ENCODE assay signal across 26 mouse cellular contexts in genomic region chr15:62195440-62195839, GRCm38 (mm10).
A peak's percentile ranks its signal among the peaks of the same experiment; 100 is the strongest.
DNase-seq lines count a peak whose midpoint lies in the region; ATAC-seq and TF ChIP-seq lines count a peak whose summit lies in the region.
"Had no signal": no experiment of that assay in that cellular context is flagged by ENCODE, and none has a peak within 500 bp of the region (broad histone marks: within the 10 kb centered on the region; RNA-seq: fewer than 3 reads in every experiment).

No protein-coding gene starts in this region.

- H3K9ac ChIP-seq in CH12.LX (ENCODE audit: insufficient read depth, low read depth): no peak overlapping the region
- no peak overlapping the region for H3K9ac ChIP-seq in kidney, embryonic 16.5 days (replicated peaks; ENCODE audit: low read length)
- no peak overlapping the region for H3K9ac ChIP-seq in forebrain, postnatal 0 days
- H3K9ac ChIP-seq: embryonic facial prominence, embryonic 13.5 days; forebrain, embryonic 12.5 days; forebrain, embryonic 15.5 days; hindbrain, embryonic 12.5 days; hindbrain, embryonic 15.5 days; intestine, embryonic 15.5 days had no signal

- H3K27me3 ChIP-seq in CH12.LX (replicated peaks): no peaks in the 10 kb centered on the region
- no peaks in the 10 kb centered on the region for H3K27me3 ChIP-seq in kidney, embryonic 16.5 days (ENCODE audit: insufficient read depth, low read length)
- no peaks in the 10 kb centered on the region for H3K27me3 ChIP-seq in forebrain, postnatal 0 days (ENCODE audit: insufficient read depth, low read length)
- H3K27me3 ChIP-seq: embryonic facial prominence, embryonic 13.5 days; forebrain, embryonic 12.5 days; forebrain, embryonic 15.5 days; hindbrain, embryonic 12.5 days; hindbrain, embryonic 15.5 days; intestine, embryonic 15.5 days had no signal

- TF ChIP-seq POLR2A in CH12.LX (IDR thresholded peaks at IDR 0.05; ENCODE audit: low read depth, low read length): no peak; the same call in 1 of the 2 replicates

- peaks cover 20 to 74% of the 10 kb centered on the region in 2 experiments for H3K4me1 ChIP-seq in CH12.LX (ENCODE audit: control insufficient read depth in 1 of 2, insufficient read depth in 2 of 2)
- H3K4me1 ChIP-seq in kidney, embryonic 16.5 days (ENCODE audit: insufficient read depth, low read length): no peaks in the 10 kb centered on the region
- no peaks in the 10 kb centered on the region for H3K4me1 ChIP-seq in forebrain, postnatal 0 days (ENCODE audit: insufficient read depth)
- H3K4me1 ChIP-seq: embryonic facial prominence, embryonic 10.5 days; forebrain, embryonic 12.5 days; hindbrain, embryonic 12.5 days; hindbrain, embryonic 15.5 days; intestine, embryonic 15.5 days had no signal

- peaks cover 2% of the 10 kb centered on the region for H3K9me3 ChIP-seq in CH12.LX (replicated peaks; ENCODE audit: low read length)
- no peaks in the 10 kb centered on the region for H3K9me3 ChIP-seq in kidney, embryonic 16.5 days (ENCODE audit: low read length)
- no peaks in the 10 kb centered on the region for H3K9me3 ChIP-seq in forebrain, postnatal 0 days (ENCODE audit: low read length)
- H3K9me3 ChIP-seq: embryonic facial prominence, embryonic 10.5 days; embryonic facial prominence, embryonic 13.5 days; forebrain, embryonic 12.5 days; forebrain, embryonic 15.5 days; hindbrain, embryonic 12.5 days; hindbrain, embryonic 15.5 days; intestine, embryonic 15.5 days had no signal

- DNase-seq in spleen, postnatal 36 days (ENCODE audit: low spot score in 2 of 2): peak; percentile 18 to 24
- DNase-seq in spleen, adult 12 weeks (ENCODE audit: low spot score): no peak
- DNase-seq in CH12.LX (ENCODE audit: extremely low read depth): peak; percentile 66
- no peak for DNase-seq in ovary, postnatal 36 days (ENCODE audit: low spot score)
- DNase-seq in forebrain, postnatal 0 days: no peak
- no peak for DNase-seq in yolk sac, embryonic 10.5 days (ENCODE audit: low spot score)
- DNase-seq: adrenal gland, postnatal 10 days; adrenal gland, postnatal 36 days; cerebellum, adult 18-20 months; cerebellum, adult 9-11 months; cerebellum, postnatal 25 days; embryo, embryonic 11 days; gastrocnemius, adult 2 months; gastrocnemius, postnatal 14 days; heart, adult 11 months had no signal

- dilution Hi-C loops in CH12.LX (cut with MboI; ENCODE audit: extremely low pct_ligation_motif_present, extremely low pct_unique_long_range_greater_than_20kb, low sequenced_read_pairs): no loop called here

- ATAC-seq in inflammation-experienced regulatory T-cells, adult 6 months: peak; percentile 83
- no peak for ATAC-seq in kidney, embryonic 16.5 days (ENCODE audit: low FRiP score, low TSS enrichment)
- no peak for ATAC-seq in forebrain, postnatal 0 days
- ATAC-seq: forebrain, embryonic 15.5 days; intestine, embryonic 15.5 days had no signal

- TF ChIP-seq RAD21 in CH12.LX (IDR thresholded peaks at IDR 0.05; ENCODE audit: low read depth, low read length): no peak

- H3K79me2 ChIP-seq in CH12.LX (replicated peaks; ENCODE audit: control insufficient read depth, extremely low read depth, insufficient read depth, poor library complexity, severe bottlenecking): peaks cover 59% of the 10 kb centered on the region

- H3K27ac ChIP-seq in CH12.LX (ENCODE audit: insufficient read depth, low read depth): peak overlapping the region; percentile 36; the same call in 1 of the 2 replicates
- no peak overlapping the region for H3K27ac ChIP-seq in kidney, embryonic 16.5 days (ENCODE audit: low read length)
- no peak overlapping the region for H3K27ac ChIP-seq in forebrain, postnatal 0 days (ENCODE audit: low read depth, low read length)
- H3K27ac ChIP-seq: embryonic facial prominence, embryonic 10.5 days; embryonic facial prominence, embryonic 13.5 days; forebrain, embryonic 12.5 days; forebrain, embryonic 15.5 days; gastrocnemius, adult 2 months; hindbrain, embryonic 12.5 days; hindbrain, embryonic 15.5 days; intestine, embryonic 15.5 days had no signal

- H3K4me3 ChIP-seq in CH12.LX (replicated peaks in 1 of 3; ENCODE audit: low read depth in 2 of 3, low read length in 2 of 3, poor library complexity in 1 of 3): no peak overlapping the region
- H3K4me3 ChIP-seq in kidney, embryonic 16.5 days (ENCODE audit: low read length): no peak overlapping the region
- H3K4me3 ChIP-seq in forebrain, postnatal 0 days (ENCODE audit: low read depth, low read length): no peak overlapping the region
- H3K4me3 ChIP-seq: embryonic facial prominence, embryonic 10.5 days; embryonic facial prominence, embryonic 13.5 days; erythroblast, embryonic 14.5 days; forebrain, embryonic 12.5 days; forebrain, embryonic 15.5 days; gastrocnemius, adult 2 months; hindbrain, embryonic 12.5 days; hindbrain, embryonic 15.5 days; intestine, embryonic 15.5 days had no signal

- peaks cover 38 to 94% of the 10 kb centered on the region in 2 experiments for H3K36me3 ChIP-seq in CH12.LX (replicated peaks in 1 of 2; ENCODE audit: control insufficient read depth in 1 of 2, insufficient read depth in 1 of 2, low read length in 1 of 2)
- H3K36me3 ChIP-seq in kidney, embryonic 16.5 days (ENCODE audit: insufficient read depth, low read length): no peaks in the 10 kb centered on the region
- H3K36me3 ChIP-seq in forebrain, postnatal 0 days (ENCODE audit: insufficient read depth): no peaks in the 10 kb centered on the region
- H3K36me3 ChIP-seq: embryonic facial prominence, embryonic 10.5 days; embryonic facial prominence, embryonic 13.5 days; forebrain, embryonic 12.5 days; forebrain, embryonic 15.5 days; hindbrain, embryonic 12.5 days; hindbrain, embryonic 15.5 days; intestine, embryonic 15.5 days had no signal

- TF ChIP-seq EP300 in CH12.LX (IDR thresholded peaks at IDR 0.05; ENCODE audit: low read length): peak; percentile 39; the same call in 1 of the 2 replicates

- WGBS in kidney, embryonic 16.5 days: 66% methylated on average over 5 of the region's 5 CpGs
- WGBS in forebrain, postnatal 0 days: 60% methylated on average over 5 of the region's 5 CpGs

- in situ Hi-C loops in CH12.LX (cut with MboI; ENCODE audit: low pct_ligation_motif_present, low pct_unique_long_range_greater_than_20kb, low sequenced_read_pairs): no loop called here

- H3K4me2 ChIP-seq in CH12.LX (ENCODE audit: insufficient read depth, low read depth, poor library complexity, severe bottlenecking): no peak overlapping the region
- H3K4me2 ChIP-seq in kidney, embryonic 16.5 days (replicated peaks; ENCODE audit: low read depth, low read length): no peak overlapping the region
- H3K4me2 ChIP-seq in forebrain, postnatal 0 days (ENCODE audit: low read depth): no peak overlapping the region
- H3K4me2 ChIP-seq: embryonic facial prominence, embryonic 13.5 days; forebrain, embryonic 12.5 days; forebrain, embryonic 15.5 days; heart, embryonic 11.5 days; hindbrain, embryonic 12.5 days; hindbrain, embryonic 15.5 days; intestine, embryonic 15.5 days had no signal

- TF ChIP-seq CTCF in CH12.LX (conservative IDR thresholded peaks at IDR 0.05 in 1 of 2, IDR thresholded peaks at IDR 0.05 in 1 of 2; ENCODE audit: low read depth in 2 of 2, low read length in 2 of 2): no peak
- TF ChIP-seq CTCF in forebrain, postnatal 0 days (IDR thresholded peaks at IDR 0.05; ENCODE audit: low read depth): no peak

TF ChIP-seq in CH12.LX, 34 proteins besides CTCF, POLR2A, EP300 and RAD21:
- TF ChIP-seq HCFC1 (IDR thresholded peaks at IDR 0.05; ENCODE audit: low read depth, low read length): 0 out of 2 replicates have a peak, but pooled peaks have one; percentile 23
- TF ChIP-seq TBP (conservative IDR thresholded peaks at IDR 0.05; ENCODE audit: low read depth, low read length): no peak
- no peak for TF ChIP-seq BHLHE40 (IDR thresholded peaks at IDR 0.05; ENCODE audit: low read depth, low read length)
- TF ChIP-seq ETS1 (conservative IDR thresholded peaks at IDR 0.05; ENCODE audit: low read depth, low read length): peak; percentile 33; the same call in 1 of the 2 replicates
- no peak for TF ChIP-seq MAZ (IDR thresholded peaks at IDR 0.05; ENCODE audit: low read depth, low read length)
- no peak for TF ChIP-seq POLR2AphosphoS2 (IDR thresholded peaks at IDR 0.05; ENCODE audit: low read depth, low read length)
TF ChIP-seq in CH12.LX: peak in this region for 2.

Comparison
In these comparisons a context has a peak if more than half of its experiments do, and no peak if none do; other contexts are left out.
1. DNase-seq: peak in spleen, postnatal 36 days (2 of 2) and CH12.LX (single experiment); none in spleen, adult 12 weeks (single experiment), ovary, postnatal 36 days (single experiment), forebrain, postnatal 0 days (single experiment) and yolk sac, embryonic 10.5 days (single experiment).